Mouse (Mus musculus) ES-Bruce4 (cell line): Measurements from ENCODE around the gene Tchh.

Source experiments
- CTCF ChIP-seq: IDR thresholded peaks from one replicate; pipeline ENCODE4 v1.8.1; 2011; ENCODE audit warnings: low read depth, low read length
- EP300 ChIP-seq: IDR thresholded peaks from 2 replicates; pipeline ENCODE4 v1.6.1; 2011; ENCODE audit warnings: low read depth, low read length; ENCODE audit not compliant: insufficient read depth
- POLR2A ChIP-seq: IDR thresholded peaks from one replicate; pipeline ENCODE4 v1.8.1; 2011; ENCODE audit warnings: low read length; ENCODE audit not compliant: insufficient read depth

GRCm38 (mm10) chr3:93466556-93466955 lies 24.4 kb downstream of the Tchh start:
- no peak for TF ChIP-seq CTCF
- no peak for TF ChIP-seq POLR2A
- no peak for TF ChIP-seq EP300
